Mouse (Mus musculus) left cerebral cortex, adult 11 months (tissue): ENCODE data around the gene Gss.

Experiments used
- DNase-seq: peaks from one replicate; pipeline ENCODE4 v3.0.0; 2022; ENCODE audit warnings: low spot score

Gene Gss

GRCm38 (mm10) chr2:155514666-155515065 lies 77.9 kb downstream of the Gss start:
- peak; percentile 82 for DNase-seq

DNA sequence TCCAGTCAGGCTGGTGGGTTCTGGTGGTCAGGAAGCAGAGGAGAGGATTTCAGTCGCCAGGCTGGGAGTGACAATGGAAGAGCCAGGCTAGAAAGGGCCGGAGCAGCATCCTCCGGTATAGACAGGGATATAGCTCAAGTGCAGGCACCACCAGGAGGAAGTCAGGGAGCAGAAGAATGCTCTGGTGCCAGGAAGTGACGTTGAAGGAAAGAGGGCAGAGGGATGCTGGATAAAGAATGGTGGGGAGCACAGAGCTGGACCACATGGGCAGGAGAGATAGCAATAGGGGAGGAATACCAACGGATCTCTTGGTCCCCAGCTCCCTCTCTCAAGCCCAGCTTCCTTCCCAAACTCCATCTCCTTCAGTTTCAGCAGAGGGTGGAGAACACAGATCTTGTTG lies 79.1 kb downstream of the Gss start:
- DNase-seq: no peak
